15 mouse cellular contexts compared by ENCODE assay signal in genomic region chr11:16113843-16114242, GRCm38 (mm10).
"Had no signal": no experiment of that assay in that cellular context is flagged by ENCODE, and none has a peak within 500 bp of the region (broad histone marks: within the 10 kb centered on the region; RNA-seq: fewer than 3 reads in every experiment).

No protein-coding gene starts in this region.

- H3K27me3 ChIP-seq: neural tube, embryonic 15.5 days; stomach, embryonic 15.5 days had no signal

- H3K36me3 ChIP-seq: neural tube, embryonic 15.5 days; stomach, embryonic 15.5 days had no signal

- H3K9ac ChIP-seq: neural tube, embryonic 15.5 days; stomach, embryonic 15.5 days had no signal

- H3K4me3 ChIP-seq: neural tube, embryonic 15.5 days; stomach, embryonic 15.5 days had no signal

- H3K27ac ChIP-seq: neural tube, embryonic 15.5 days; stomach, embryonic 15.5 days; stomach, postnatal 0 days had no signal

- DNase-seq: retina, postnatal 1 day; right cerebral cortex, adult 18-20 months; right cerebral cortex, postnatal 14 days; right cerebral cortex, postnatal 25 days; right cerebral cortex, postnatal 4 days; spleen, adult 18-20 months; thymus, adult 18-20 months; thymus, adult 2 months; thymus, postnatal 14 days; thymus, postnatal 25 days; thymus, postnatal 36 days; thymus, postnatal 4 days had no signal

- H3K4me2 ChIP-seq: neural tube, embryonic 15.5 days; stomach, embryonic 15.5 days had no signal

- H3K9me3 ChIP-seq: neural tube, embryonic 15.5 days; stomach, embryonic 15.5 days had no signal

- H3K4me1 ChIP-seq: neural tube, embryonic 15.5 days; stomach, embryonic 15.5 days had no signal
